In genomic region chr11:118192973-118193372, GRCm38 (mm10) we compare ENCODE assay signal across 12 mouse cellular contexts. TPM values are rescaled to one million over a fixed set of nuclear protein-coding genes. Genes with fewer than 3 reads are reported as not detected.
DNase-seq lines count a peak whose midpoint lies in the region; ATAC-seq lines count a peak whose summit lies in the region.
"Had no signal": no experiment of that assay in that cellular context is flagged by ENCODE, and none has a peak within 500 bp of the region (broad histone marks: within the 10 kb centered on the region; RNA-seq: fewer than 3 reads in every experiment).

No protein-coding gene starts in this region.

- 87% methylated on average over 5 of the region's 5 CpGs for WGBS in forebrain, embryonic 10.5 days
- 89% methylated on average over 5 of the region's 5 CpGs for WGBS in forebrain, embryonic 12.5 days
- 74% methylated on average over 5 of the region's 5 CpGs for WGBS in heart, embryonic 16.5 days

- peaks cover 31% of the 10 kb centered on the region for H3K4me1 ChIP-seq in forebrain, embryonic 10.5 days
- peaks cover 27% of the 10 kb centered on the region for H3K4me1 ChIP-seq in forebrain, embryonic 12.5 days
- peaks cover 51% of the 10 kb centered on the region for H3K4me1 ChIP-seq in heart, embryonic 16.5 days (ENCODE audit: control insufficient read depth, insufficient read depth, low read length)

- 0 out of 2 replicates have a peak overlapping the region, but pooled peaks have one; percentile 11 for H3K27ac ChIP-seq in forebrain, embryonic 10.5 days
- no peak overlapping the region for H3K27ac ChIP-seq in forebrain, embryonic 12.5 days
- H3K27ac ChIP-seq in heart, embryonic 16.5 days (ENCODE audit: low read length): peak overlapping the region; percentile 82
- H3K27ac ChIP-seq: liver, embryonic 15.5 days; neural tube, embryonic 13.5 days had no signal

- H3K36me3 ChIP-seq in forebrain, embryonic 10.5 days (replicated peaks): peaks cover 21% of the 10 kb centered on the region
- peaks cover 34% of the 10 kb centered on the region for H3K36me3 ChIP-seq in forebrain, embryonic 12.5 days (replicated peaks)
- peaks cover 12% of the 10 kb centered on the region for H3K36me3 ChIP-seq in heart, embryonic 16.5 days (ENCODE audit: control insufficient read depth, insufficient read depth)
- H3K36me3 ChIP-seq: liver, embryonic 15.5 days had no signal

- no peak for DNase-seq in forebrain, embryonic 10.5 days (ENCODE audit: extremely low spot score, low spot score)
- DNase-seq in kidney, adult 9 months: peak; percentile 53
- no peak for DNase-seq in kidney, adult 18-20 months
- peak; percentile 63 to 65 for DNase-seq in B cell, adult 2 months
- no peak for DNase-seq in thymus, postnatal 25 days
- DNase-seq in right cerebral cortex, postnatal 10 days (ENCODE audit: low spot score in 2 of 2): no peak
- DNase-seq: right cerebral cortex, postnatal 14 days had no signal

- no peaks in the 10 kb centered on the region for H3K9me3 ChIP-seq in forebrain, embryonic 10.5 days
- H3K9me3 ChIP-seq in forebrain, embryonic 12.5 days: no peaks in the 10 kb centered on the region
- H3K9me3 ChIP-seq in heart, embryonic 16.5 days (replicated peaks; ENCODE audit: control insufficient read depth, low read length): no peaks in the 10 kb centered on the region
- H3K9me3 ChIP-seq: liver, embryonic 15.5 days; neural tube, embryonic 13.5 days had no signal

- H3K9ac ChIP-seq in forebrain, embryonic 12.5 days: no peak overlapping the region
- no peak overlapping the region for H3K9ac ChIP-seq in heart, embryonic 16.5 days (ENCODE audit: low read length)
- H3K9ac ChIP-seq: liver, embryonic 15.5 days; neural tube, embryonic 13.5 days had no signal

- ATAC-seq in forebrain, embryonic 12.5 days (ENCODE audit: low FRiP score): no peak
- ATAC-seq in heart, embryonic 16.5 days (replicated peaks; ENCODE audit: extremely low read depth, insufficient read depth, low FRiP score): no peak

- no peak overlapping the region for H3K4me2 ChIP-seq in forebrain, embryonic 12.5 days
- peak overlapping the region; percentile 19; the same call in 1 of the 2 replicates for H3K4me2 ChIP-seq in heart, embryonic 16.5 days (ENCODE audit: low read depth, low read length)
- H3K4me2 ChIP-seq: liver, embryonic 15.5 days; midbrain, embryonic 11.5 days; neural tube, embryonic 13.5 days had no signal

- H3K27me3 ChIP-seq in forebrain, embryonic 10.5 days (ENCODE audit: poor library complexity, severe bottlenecking): no peaks in the 10 kb centered on the region
- H3K27me3 ChIP-seq in forebrain, embryonic 12.5 days: no peaks in the 10 kb centered on the region
- H3K27me3 ChIP-seq in heart, embryonic 16.5 days (ENCODE audit: control insufficient read depth, insufficient read depth, low read length): no peaks in the 10 kb centered on the region
- H3K27me3 ChIP-seq: liver, embryonic 15.5 days; neural tube, embryonic 13.5 days had no signal

- no peak overlapping the region for H3K4me3 ChIP-seq in forebrain, embryonic 10.5 days
- H3K4me3 ChIP-seq in forebrain, embryonic 12.5 days (replicated peaks): no peak overlapping the region
- H3K4me3 ChIP-seq in heart, embryonic 16.5 days (ENCODE audit: low read length): no peak overlapping the region
- H3K4me3 ChIP-seq: liver, embryonic 15.5 days; neural tube, embryonic 13.5 days had no signal

RNA-seq across cellular contexts. Expression of gene Cyth1, which starts 55.4 kb away (rescaled TPM):
- 10.1 and 11.5 TPM in 2 replicates for polyA plus RNA-seq in forebrain, embryonic 10.5 days (2016; fragmentation: Nextera tagmentation; extraction: Ambion mirVana)
- 24.0 and 24.9 TPM in 2 replicates for polyA plus RNA-seq in forebrain, embryonic 12.5 days (2016; fragmentation: Nextera tagmentation; extraction: Ambion mirVana)
- polyA plus RNA-seq in heart, embryonic 16.5 days (2015; fragmentation: Nextera tagmentation; extraction: Ambion mirVana): 22.2 and 24.0 TPM in 2 replicates

Comparison
In these comparisons a context has a peak if more than half of its experiments do, and no peak if none do; other contexts are left out.
1. DNase-seq: peak in kidney, adult 9 months (single experiment) and B cell, adult 2 months (2 of 2); none in forebrain, embryonic 10.5 days (single experiment), kidney, adult 18-20 months (single experiment), thymus, postnatal 25 days (single experiment) and right cerebral cortex, postnatal 10 days (0 of 2).